Mouse (Mus musculus): ENCODE measurements around the gene Mrrf. TPM values are rescaled to one million over a fixed set of nuclear protein-coding genes. Genes with fewer than 3 reads are reported as not detected.
A peak's percentile ranks its signal among the peaks of the same experiment; 100 is the strongest.

The Mrrf gene
- polyA plus RNA-seq, 1 experiment from 2014 or later = 27.2 TPM

DNA sequence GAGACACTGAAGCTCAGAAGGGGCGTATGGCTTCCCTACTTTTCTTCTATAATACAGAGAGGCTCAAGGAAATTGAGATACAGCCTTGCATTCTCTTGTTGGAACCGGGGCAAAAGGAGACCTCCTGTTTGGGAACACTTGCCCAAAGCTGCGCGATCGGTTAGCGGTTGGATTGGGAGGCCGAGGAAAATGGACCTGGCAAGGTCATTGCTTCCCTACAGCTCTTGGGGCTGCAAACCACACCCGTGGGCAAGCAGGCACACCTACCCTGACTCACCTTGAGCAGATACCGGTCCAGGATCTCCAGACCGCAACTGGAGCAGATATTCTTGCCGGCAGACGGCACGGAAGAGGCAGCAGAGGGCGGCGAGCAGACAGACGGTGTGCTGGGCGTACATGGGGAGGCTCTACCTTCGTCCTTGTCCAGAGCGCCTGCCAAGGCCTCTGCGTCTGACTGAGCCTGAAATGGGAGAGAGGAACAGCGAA is 33.1 kb upstream of the Mrrf start:
- under 1% methylated on average over 21 of the region's 21 CpGs for WGBS
- no peaks in the 10 kb centered on the region for H3K9me3 ChIP-seq
- H3K4me2 ChIP-seq = peak overlapping the region; percentile 40; the same call in 1 of the 2 replicates
- no peaks in the 10 kb centered on the region for H3K36me3 ChIP-seq
- no peak overlapping the region for H3K27ac ChIP-seq
- no peak for ATAC-seq (ENCODE audit: low FRiP score)
- H3K27me3 ChIP-seq = peaks cover 99% of the 10 kb centered on the region
- H3K9ac ChIP-seq = no peak overlapping the region
- peaks cover 34% of the 10 kb centered on the region for H3K4me1 ChIP-seq (replicated peaks)
- 0 out of 2 replicates have a peak overlapping the region, but pooled peaks have one; percentile 34 for H3K4me3 ChIP-seq

- H3K9ac ChIP-seq = no peak overlapping the region; the same call in 1 of the 2 replicates
- H3K9me3 ChIP-seq = no peaks in the 10 kb centered on the region
- peaks cover 34% of the 10 kb centered on the region for H3K4me1 ChIP-seq (replicated peaks)
- no peak overlapping the region for H3K27ac ChIP-seq
- peaks cover 99% of the 10 kb centered on the region for H3K27me3 ChIP-seq
- no peaks in the 10 kb centered on the region for H3K36me3 ChIP-seq
- ATAC-seq (ENCODE audit: low FRiP score) = no peak
- H3K4me3 ChIP-seq = peak overlapping the region; percentile 34; the same call in 1 of the 2 replicates
- H3K4me2 ChIP-seq = peak overlapping the region; percentile 40
- WGBS = under 1% methylated on average over 38 of the region's 38 CpGs
These were observed 32.4 kb upstream of the Mrrf start for GRCm38 (mm10) chr2:36103555-36104367.

DNA sequence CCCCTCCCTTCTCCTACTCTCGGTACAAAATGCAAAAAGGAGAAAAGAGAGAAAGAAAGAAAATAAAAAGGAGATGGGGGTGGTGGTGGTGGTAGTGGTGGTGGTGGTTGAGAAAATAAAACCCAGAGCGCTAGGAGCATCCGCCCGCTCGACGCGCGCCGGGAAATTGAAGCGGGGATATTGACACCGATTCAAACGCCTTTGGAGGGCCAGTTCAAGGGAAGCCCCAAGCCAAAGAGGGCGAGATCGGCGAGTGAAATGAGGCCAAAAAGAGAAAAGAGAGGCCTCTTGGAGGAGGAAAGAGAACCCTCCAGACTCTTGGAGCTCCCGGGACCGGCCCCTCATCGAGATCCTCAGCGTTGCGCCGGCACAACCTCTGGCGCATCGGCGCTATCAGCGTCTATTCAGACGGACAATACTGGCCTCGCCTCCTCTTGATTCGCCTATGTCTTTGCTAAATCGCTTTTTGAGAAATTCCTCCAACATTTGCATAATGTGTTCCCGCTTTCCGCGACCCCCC is 31.7 kb upstream of the Mrrf start:
- peak overlapping the region; percentile 34 for H3K4me3 ChIP-seq
- H3K27ac ChIP-seq = no peak overlapping the region
- 0% methylated on average over 32 of the region's 32 CpGs for WGBS
- ATAC-seq (ENCODE audit: low FRiP score) = no peak
- H3K4me2 ChIP-seq = peak overlapping the region; percentile 56
- no peaks in the 10 kb centered on the region for H3K36me3 ChIP-seq
- H3K9ac ChIP-seq = peak overlapping the region; percentile 46
- peaks cover 34% of the 10 kb centered on the region for H3K4me1 ChIP-seq (replicated peaks)
- H3K9me3 ChIP-seq = no peaks in the 10 kb centered on the region
- H3K27me3 ChIP-seq = peaks cover 99% of the 10 kb centered on the region

- peak within 1 kb of the TSS; percentile 34 for H3K4me3 ChIP-seq
These were observed 31.0 kb upstream of the Mrrf start, which contains the start of gene Lhx6 for GRCm38 (mm10) chr2:36104956-36105741. Lhx6 (minus strand) TSS chr2:36105408.

GRCm38 (mm10) chr2:36108615-36109014 is 27.6 kb upstream of the Mrrf start:
- Histone ChIP-seq H3K27me3 (peaks cover 87% of the 10 kb centered on the region), H3K4me3 (no peak overlapping the region), H3K27ac (no peak overlapping the region), H3K36me3 (no peaks in the 10 kb centered on the region), H3K4me2 (no peak overlapping the region), H3K4me1 (replicated peaks) (peaks cover 19% of the 10 kb centered on the region), H3K9me3 (no peaks in the 10 kb centered on the region), H3K9ac (no peak overlapping the region)
- 11% methylated on average over 7 of the region's 7 CpGs for WGBS
- ATAC-seq (ENCODE audit: low FRiP score) = no peak

More at GRCm38 (mm10) chr2:36104956-36105741, 31.0 kb upstream of the Mrrf start, which contains the start of gene Lhx6:
- Histone ChIP-seq H3K4me1 (replicated peaks) (peaks cover 34% of the 10 kb centered on the region), H3K27ac (no peak within 1 kb of the TSS), H3K9me3 (no peaks in the 10 kb centered on the region), H3K9ac (peak within 1 kb of the TSS; percentile 46), H3K4me2 (peak within 1 kb of the TSS; percentile 56), H3K36me3 (no peaks in the 10 kb centered on the region), H3K27me3 (peaks cover 99% of the 10 kb centered on the region)
- ATAC-seq (ENCODE audit: low FRiP score) = 0 out of 2 replicates have a peak, but pooled peaks have one; percentile 26
- WGBS = 1% methylated on average over 56 of the region's 58 CpGs

GRCm38 (mm10) chr2:36112632-36113031 is 23.6 kb upstream of the Mrrf start:
- Histone ChIP-seq H3K27ac (no peak overlapping the region), H3K27me3 (peaks cover 47% of the 10 kb centered on the region), H3K4me3 (no peak overlapping the region), H3K4me2 (no peak overlapping the region), H3K36me3 (peaks cover 24% of the 10 kb centered on the region), H3K9ac (no peak overlapping the region), H3K9me3 (no peaks in the 10 kb centered on the region), H3K4me1 (replicated peaks) (no peaks in the 10 kb centered on the region)
- WGBS = 80% methylated on average over 3 of the region's 3 CpGs
- no peak for ATAC-seq (ENCODE audit: low FRiP score)

- no peak overlapping the region for H3K4me2 ChIP-seq
- no peaks in the 10 kb centered on the region for H3K4me1 ChIP-seq (replicated peaks)
- H3K9ac ChIP-seq = no peak overlapping the region
- ATAC-seq (ENCODE audit: low FRiP score) = no peak
- no peaks in the 10 kb centered on the region for H3K27me3 ChIP-seq
- H3K27ac ChIP-seq = no peak overlapping the region
- peaks cover 84% of the 10 kb centered on the region for H3K36me3 ChIP-seq
- H3K9me3 ChIP-seq = no peaks in the 10 kb centered on the region
- H3K4me3 ChIP-seq = no peak overlapping the region
- 92% methylated on average over 9 of the region's 9 CpGs for WGBS
These were observed 9.3 kb upstream of the Mrrf start for GRCm38 (mm10) chr2:36126795-36127429.

DNA sequence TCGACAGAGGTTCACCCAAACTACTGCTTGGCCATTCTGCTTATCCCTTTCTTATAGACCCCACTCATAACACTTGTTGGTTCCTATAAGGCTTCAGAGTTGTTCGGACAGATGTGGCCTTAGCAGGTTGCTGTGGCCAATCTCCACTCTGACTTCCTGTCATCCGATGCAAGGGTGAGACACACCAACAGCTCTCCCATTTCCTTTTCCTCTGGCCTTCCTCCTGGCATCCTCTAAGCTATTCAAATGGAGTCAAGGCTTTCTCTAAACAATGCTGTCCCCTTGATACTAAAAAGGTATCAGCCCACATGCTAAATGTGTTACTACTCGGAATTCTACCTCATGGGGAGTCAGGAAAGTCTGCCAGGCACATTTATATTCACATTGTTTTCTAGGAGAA is 8.2 kb upstream of the Mrrf start:
- H3K4me3 ChIP-seq = no peak overlapping the region
- peaks cover 85% of the 10 kb centered on the region for H3K36me3 ChIP-seq
- H3K9ac ChIP-seq = no peak overlapping the region
- no peak overlapping the region for H3K27ac ChIP-seq
- WGBS = 89% methylated on average over 4 of the region's 4 CpGs
- no peak overlapping the region for H3K4me2 ChIP-seq
- no peaks in the 10 kb centered on the region for H3K9me3 ChIP-seq
- ATAC-seq (ENCODE audit: low FRiP score) = no peak
- H3K27me3 ChIP-seq = no peaks in the 10 kb centered on the region
- no peaks in the 10 kb centered on the region for H3K4me1 ChIP-seq (replicated peaks)

DNA sequence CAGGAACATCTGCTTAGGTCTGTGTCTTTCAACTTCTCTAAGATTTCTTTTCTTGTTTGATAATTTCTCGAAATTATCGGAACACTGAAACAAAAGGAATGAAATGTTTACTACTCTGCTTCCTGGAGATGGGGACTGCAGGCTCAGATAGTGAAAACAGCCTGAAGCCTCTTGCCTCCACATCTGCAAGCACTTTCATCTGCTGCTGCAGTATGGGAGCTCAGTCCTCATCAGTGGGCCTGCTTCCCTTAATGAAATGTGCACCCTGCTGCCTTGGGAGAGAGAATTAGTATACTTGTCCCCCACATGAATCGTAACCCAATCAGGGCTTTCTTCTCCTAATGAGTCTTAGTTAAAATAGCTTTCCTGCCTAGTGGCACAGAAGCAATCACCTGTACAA is 7.1 kb upstream of the Mrrf start:
- 89% methylated on average over 3 of the region's 3 CpGs for WGBS
- Histone ChIP-seq H3K27me3 (no peaks in the 10 kb centered on the region), H3K27ac (no peak overlapping the region), H3K9me3 (no peaks in the 10 kb centered on the region), H3K4me2 (no peak overlapping the region), H3K9ac (no peak overlapping the region), H3K4me3 (no peak overlapping the region), H3K36me3 (peaks cover 85% of the 10 kb centered on the region), H3K4me1 (replicated peaks) (no peaks in the 10 kb centered on the region)
- ATAC-seq (ENCODE audit: low FRiP score) = no peak

- H3K4me3 ChIP-seq = peak overlapping the region; percentile 75
- peaks cover 35% of the 10 kb centered on the region for H3K36me3 ChIP-seq
- H3K27ac ChIP-seq = peak overlapping the region; percentile 90
- H3K4me2 ChIP-seq = peak overlapping the region; percentile 68
- H3K9me3 ChIP-seq = no peaks in the 10 kb centered on the region
- no peak for ATAC-seq (ENCODE audit: low FRiP score)
- no peaks in the 10 kb centered on the region for H3K27me3 ChIP-seq
- peak overlapping the region; percentile 92 for H3K9ac ChIP-seq
- 2% methylated on average over 4 of the region's 4 CpGs for WGBS
- H3K4me1 ChIP-seq (replicated peaks) = peaks cover 25% of the 10 kb centered on the region
These were observed 302 bp upstream of the Mrrf start for GRCm38 (mm10) chr2:36135887-36136286.

DNA sequence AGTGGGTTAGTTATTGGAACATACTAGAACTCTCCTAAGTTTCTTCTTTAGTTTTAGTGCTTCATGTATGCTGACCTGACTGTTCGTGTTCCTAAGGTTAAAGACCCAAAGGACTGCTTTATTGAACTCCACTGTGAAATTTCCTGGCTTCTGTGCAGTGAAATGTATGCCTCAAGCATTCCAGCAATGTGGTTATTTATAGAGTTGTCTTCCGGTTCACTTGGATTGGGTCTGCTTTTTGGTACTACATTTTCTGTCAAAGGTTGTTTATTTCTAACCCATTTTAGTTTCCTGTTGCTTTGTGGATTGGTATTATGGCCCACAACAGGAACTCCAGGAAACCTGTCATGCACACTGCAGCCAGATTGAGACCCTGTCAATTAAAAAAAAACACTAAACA is 2.9 kb downstream of the Mrrf start:
- Histone ChIP-seq H3K9ac (no peak overlapping the region), H3K4me2 (no peak overlapping the region), H3K4me1 (replicated peaks) (peaks cover 25% of the 10 kb centered on the region), H3K27ac (no peak overlapping the region), H3K36me3 (peaks cover 16% of the 10 kb centered on the region), H3K4me3 (no peak overlapping the region), H3K27me3 (no peaks in the 10 kb centered on the region), H3K9me3 (no peaks in the 10 kb centered on the region)
- WGBS = 79% methylated on average over 2 of the region's 2 CpGs
- ATAC-seq (ENCODE audit: low FRiP score) = no peak
